Mouse (Mus musculus) forelimb bud, embryonic 11.5 days (tissue): Measurements from ENCODE around the gene Inhbb.

Experiments
- DNase-seq: peaks from one replicate; pipeline ENCODE4 v3.0.0-alpha.2; 2012; ENCODE audit warnings: low read depth, low spot score

Gene Inhbb

DNA sequence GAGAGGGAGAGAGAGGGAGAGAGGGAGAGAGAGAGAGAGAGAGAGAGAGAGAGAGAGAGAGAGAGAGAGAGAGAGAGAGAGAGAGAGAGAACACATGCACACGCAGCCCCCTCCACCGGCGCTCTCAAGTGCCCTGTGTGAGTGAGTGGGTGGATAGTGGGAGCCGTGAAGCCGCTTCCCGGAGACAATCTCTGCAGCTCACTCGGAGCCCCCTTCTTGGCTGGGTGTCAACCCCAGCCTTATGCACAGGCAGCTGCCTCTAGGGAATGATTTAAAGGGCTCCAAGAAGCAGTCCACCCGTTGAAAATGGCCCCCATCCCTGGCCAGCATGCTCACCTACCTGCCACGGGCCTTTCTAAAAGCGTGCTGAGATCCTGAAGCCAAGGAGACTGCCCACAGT is 38.1 kb downstream of the Inhbb start:
- DNase-seq: no peak

DNA sequence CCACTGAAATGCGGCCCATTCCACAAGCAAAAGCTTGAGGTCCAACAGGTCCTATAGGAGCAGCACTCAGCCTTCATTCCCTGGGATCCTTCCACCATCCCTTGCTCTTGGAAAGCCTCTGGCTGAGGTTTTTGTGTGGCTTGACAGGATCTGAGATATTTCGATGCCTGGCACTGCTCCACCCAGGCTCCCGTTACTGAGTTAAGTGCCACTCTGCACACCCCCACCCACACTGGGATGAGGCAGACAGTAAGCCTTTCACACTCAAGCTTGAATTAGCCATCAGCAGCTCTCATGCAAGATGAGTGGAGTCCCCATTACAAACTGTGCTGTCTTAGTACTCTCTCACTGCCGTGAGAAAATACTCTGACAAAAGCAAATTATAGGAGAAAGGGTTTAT is 41.4 kb downstream of the Inhbb start:
- DNase-seq: no peak

DNA sequence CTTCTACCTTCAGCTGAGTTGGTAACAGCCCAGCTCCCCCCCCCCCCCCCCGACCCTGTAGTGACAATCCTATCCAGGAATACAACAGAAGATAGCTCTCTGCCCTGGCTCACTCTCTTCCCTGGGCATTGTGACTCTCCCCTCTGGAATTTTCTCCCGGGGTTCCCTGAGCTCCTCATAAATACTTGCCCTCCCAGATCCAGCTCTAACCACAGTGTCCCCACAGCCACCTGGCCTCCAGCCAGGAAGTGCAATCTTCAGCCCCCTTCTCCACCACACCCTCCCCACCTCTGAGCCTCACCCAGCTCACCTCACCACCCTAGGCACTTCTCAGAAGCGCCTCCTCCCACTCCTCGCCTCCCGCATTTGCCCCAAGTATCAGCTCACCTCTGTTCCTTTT is 46.7 kb downstream of the Inhbb start:
- DNase-seq: no peak

DNA sequence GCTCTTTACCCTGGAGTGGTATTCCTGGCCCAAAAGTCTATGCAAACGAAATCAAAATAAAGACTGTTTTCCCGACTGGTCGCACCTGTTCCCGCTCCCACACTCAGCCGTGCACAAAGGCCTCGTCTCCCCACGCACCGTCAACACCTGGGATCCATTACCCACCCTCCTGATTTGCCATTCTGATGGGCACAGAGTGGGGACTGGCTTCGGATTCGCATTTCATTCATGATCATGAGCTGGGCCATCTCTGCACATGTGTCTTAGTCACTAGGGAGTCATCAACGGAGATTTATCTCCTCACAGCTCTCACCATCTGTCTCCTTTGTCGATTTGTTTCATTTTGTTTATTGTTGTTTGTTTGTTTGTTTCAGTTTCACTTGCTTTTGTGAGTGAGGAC is 54.5 kb downstream of the Inhbb start:
- DNase-seq: no peak

DNA sequence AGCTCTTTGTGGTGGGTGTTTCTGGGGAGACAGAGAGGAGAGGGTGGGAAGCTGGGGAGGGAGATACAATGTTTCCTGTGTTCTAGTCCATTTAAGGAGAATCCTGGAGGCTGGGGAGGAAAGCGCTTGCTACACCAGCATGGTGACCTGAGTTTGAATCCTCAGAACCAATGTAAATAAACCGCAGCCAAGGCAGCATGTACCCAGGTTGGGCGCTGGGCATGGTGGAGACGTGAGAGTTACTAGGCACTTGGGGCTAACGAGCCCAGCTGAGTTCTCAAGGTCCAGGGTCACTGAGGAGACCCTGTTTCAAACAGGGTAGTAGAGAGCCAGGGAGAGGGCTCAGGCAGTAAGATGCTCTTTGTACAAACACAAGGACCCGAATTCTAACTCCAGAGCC is 55.7 kb downstream of the Inhbb start:
- DNase-seq: no peak
